Mouse (Mus musculus) embryonic fibroblast, embryonic 13.5 days (primary cell): ENCODE data around the gene Sag. TPM values are rescaled to one million over a fixed set of nuclear protein-coding genes. Genes with fewer than 3 reads are reported as not detected.

Experiments used
- H3K27ac ChIP-seq: 2 replicates; pipeline ENCODE4 v1.5.1; 2012; ENCODE audit warnings: low read length, control low read depth, inconsistent platforms; ENCODE audit not compliant: insufficient read depth
- H3K4me1 ChIP-seq: 2 replicates; pipeline ENCODE4 v1.6.1; 2011; ENCODE audit warnings: low read length; ENCODE audit not compliant: control insufficient read depth, insufficient read depth
- H3K4me3 ChIP-seq: 2 replicates; pipeline ENCODE4 v1.5.1; 2011; ENCODE audit warnings: mild to moderate bottlenecking, control low read depth, low read length; ENCODE audit not compliant: insufficient read depth
- CTCF ChIP-seq: IDR thresholded peaks from 2 replicates; pipeline ENCODE4 v1.5.1; 2011; ENCODE audit warnings: mild to moderate bottlenecking, control low read depth, low read length, moderate library complexity, borderline replicate concordance; ENCODE audit not compliant: insufficient read depth
- POLR2A ChIP-seq: IDR thresholded peaks from 2 replicates; pipeline ENCODE4 v1.6.1; 2011; ENCODE audit warnings: low read depth, mild to moderate bottlenecking, control low read depth, low read length, moderate library complexity
- polyA plus RNA-seq: library from polyadenylated mRNA; stranded (reverse); fragments of >200 nt; gene quantifications from 2 replicates; pipeline ENCODE4 v1.2.4, GENCODE M21; 2011; ENCODE audit warnings: low read depth; ENCODE audit not compliant: missing spikeins, insufficient read length

The Sag gene
- polyA plus RNA-seq, 1 experiment = 0.81 TPM

- Histone ChIP-seq H3K27ac (no peak overlapping the region), H3K4me1 (no peaks in the 10 kb centered on the region), H3K4me3 (no peak overlapping the region)
- TF ChIP-seq CTCF (no peak), POLR2A (no peak)
These were observed 24.2 kb upstream of the Sag start for GRCm38 (mm10) chr1:87779204-87779785.

- no peaks in the 10 kb centered on the region for H3K4me1 ChIP-seq
- H3K4me3 ChIP-seq = no peak overlapping the region
- no peak for TF ChIP-seq POLR2A
- no peak for TF ChIP-seq CTCF
- no peak overlapping the region for H3K27ac ChIP-seq
These were observed 17.8 kb upstream of the Sag start for GRCm38 (mm10) chr1:87785703-87786102.

GRCm38 (mm10) chr1:87786251-87786650 is 17.2 kb upstream of the Sag start:
- H3K4me3 ChIP-seq = no peak overlapping the region
- H3K4me1 ChIP-seq = no peaks in the 10 kb centered on the region
- TF ChIP-seq POLR2A (no peak), CTCF (no peak)
- no peak overlapping the region for H3K27ac ChIP-seq

- no peak overlapping the region for H3K27ac ChIP-seq
- H3K4me3 ChIP-seq = no peak overlapping the region
- TF ChIP-seq POLR2A (no peak), CTCF (no peak)
- H3K4me1 ChIP-seq = peaks cover 3% of the 10 kb centered on the region; the same call in 1 of the 2 replicates
These were observed 13.8 kb upstream of the Sag start for GRCm38 (mm10) chr1:87789665-87790064.

GRCm38 (mm10) chr1:87792438-87793137 is 10.9 kb upstream of the Sag start:
- H3K4me1 ChIP-seq = peaks cover 3% of the 10 kb centered on the region; the same call in 1 of the 2 replicates
- no peak overlapping the region for H3K27ac ChIP-seq
- TF ChIP-seq POLR2A (no peak), CTCF (no peak)

GRCm38 (mm10) chr1:87793138-87793449 is 10.4 kb upstream of the Sag start:
- peaks cover 3% of the 10 kb centered on the region; the same call in 1 of the 2 replicates for H3K4me1 ChIP-seq
- TF ChIP-seq CTCF = no peak
- TF ChIP-seq POLR2A = no peak
- H3K27ac ChIP-seq = no peak overlapping the region
- H3K4me3 ChIP-seq = no peak overlapping the region

More at GRCm38 (mm10) chr1:87792438-87793137, 10.9 kb upstream of the Sag start:
- H3K4me3 ChIP-seq = no peak overlapping the region

GRCm38 (mm10) chr1:87797702-87798101 is 5.8 kb upstream of the Sag start:
- H3K4me3 ChIP-seq = no peak overlapping the region
- no peaks in the 10 kb centered on the region for H3K4me1 ChIP-seq
- TF ChIP-seq CTCF (no peak), POLR2A (no peak)
- no peak overlapping the region for H3K27ac ChIP-seq

- Histone ChIP-seq H3K4me3 (no peak overlapping the region), H3K4me1 (no peaks in the 10 kb centered on the region), H3K27ac (no peak overlapping the region)
- TF ChIP-seq CTCF (no peak), POLR2A (no peak)
These were observed 5.2 kb upstream of the Sag start for GRCm38 (mm10) chr1:87798306-87798705.

GRCm38 (mm10) chr1:87807751-87808150 is 4.3 kb downstream of the Sag start:
- no peak overlapping the region for H3K4me3 ChIP-seq
- H3K27ac ChIP-seq = no peak overlapping the region
- no peaks in the 10 kb centered on the region for H3K4me1 ChIP-seq
- TF ChIP-seq CTCF = no peak
- TF ChIP-seq POLR2A = no peak

GRCm38 (mm10) chr1:87811391-87811790 is 7.9 kb downstream of the Sag start:
- H3K4me1 ChIP-seq = no peaks in the 10 kb centered on the region
- H3K27ac ChIP-seq = no peak overlapping the region
- TF ChIP-seq POLR2A (no peak), CTCF (no peak)
- H3K4me3 ChIP-seq = no peak overlapping the region
